ENCODE assay signal across 11 mouse cellular contexts in genomic region chr11:86593443-86593842, GRCm38 (mm10). TPM values are rescaled to one million over a fixed set of nuclear protein-coding genes. Genes with fewer than 3 reads are reported as not detected.
DNase-seq lines count a peak whose midpoint lies in the region; ATAC-seq and TF ChIP-seq lines count a peak whose summit lies in the region.
"Had no signal": no experiment of that assay in that cellular context is flagged by ENCODE, and none has a peak within 500 bp of the region (broad histone marks: within the 10 kb centered on the region; RNA-seq: fewer than 3 reads in every experiment).

No protein-coding gene starts in this region.

- no peak for TF ChIP-seq CTCF in liver, embryonic 14.5 days (IDR thresholded peaks at IDR 0.05; ENCODE audit: low read depth)

- no peak for TF ChIP-seq EP300 in liver, embryonic 14.5 days (IDR thresholded peaks at IDR 0.05; ENCODE audit: low read depth)

- no peaks in the 10 kb centered on the region for H3K36me3 ChIP-seq in heart, embryonic 15.5 days
- no peaks in the 10 kb centered on the region for H3K36me3 ChIP-seq in liver, embryonic 11.5 days (ENCODE audit: control insufficient read depth, insufficient read depth, low read length)
- peaks cover 4% of the 10 kb centered on the region; the same call in 1 of the 2 replicates for H3K36me3 ChIP-seq in liver, embryonic 14.5 days (replicated peaks; ENCODE audit: control insufficient read depth, insufficient read depth, low read depth)

- H3K4me2 ChIP-seq in heart, embryonic 15.5 days: no peak overlapping the region
- peak overlapping the region; percentile 48 for H3K4me2 ChIP-seq in liver, embryonic 11.5 days
- H3K4me2 ChIP-seq in liver, embryonic 14.5 days (ENCODE audit: low read depth): no peak overlapping the region; the same call in 1 of the 2 replicates

- no peak overlapping the region for H3K9ac ChIP-seq in heart, embryonic 15.5 days
- H3K9ac ChIP-seq in liver, embryonic 11.5 days (ENCODE audit: low read depth, low read length): no peak overlapping the region; the same call in 1 of the 2 replicates
- H3K9ac ChIP-seq in liver, embryonic 14.5 days (replicated peaks): no peak overlapping the region

- H3K4me1 ChIP-seq in heart, embryonic 15.5 days (replicated peaks): peaks cover 17% of the 10 kb centered on the region
- H3K4me1 ChIP-seq in liver, embryonic 11.5 days (replicated peaks; ENCODE audit: control insufficient read depth, insufficient read depth, low read length): peaks cover 37% of the 10 kb centered on the region
- H3K4me1 ChIP-seq in brown adipose tissue, adult 24 weeks (ENCODE audit: control insufficient read depth, insufficient read depth, insufficient read length, low read length): peaks cover 5% of the 10 kb centered on the region
- peaks cover 15 to 25% of the 10 kb centered on the region in 2 experiments for H3K4me1 ChIP-seq in liver, embryonic 14.5 days (replicated peaks; ENCODE audit: control insufficient read depth in 2 of 2, insufficient read depth in 2 of 2, low read length in 1 of 2)

- DNase-seq in heart, adult 8-10 months (ENCODE audit: low spot score): no peak
- DNase-seq in liver, embryonic 11.5 days (ENCODE audit: low spot score): no peak
- DNase-seq in liver: no peak
- DNase-seq in liver, embryonic 14.5 days (ENCODE audit: low read depth in 3 of 3, low spot score in 3 of 3): no peak
- no peak for DNase-seq in spleen, postnatal 36 days (ENCODE audit: low spot score in 2 of 2)
- no peak for DNase-seq in thymus, postnatal 0 days (ENCODE audit: low spot score)
- DNase-seq: cerebellum, adult 18-20 months; kidney, adult 8-10 months; left cerebral cortex, postnatal 4 days had no signal

- no peak overlapping the region for H3K4me3 ChIP-seq in heart, embryonic 15.5 days
- H3K4me3 ChIP-seq in liver, embryonic 11.5 days (ENCODE audit: low read depth, low read length): no peak overlapping the region
- no peak overlapping the region for H3K4me3 ChIP-seq in brown adipose tissue, adult 24 weeks (ENCODE audit: insufficient read depth, low read depth, low read length)
- no peak overlapping the region for H3K4me3 ChIP-seq in liver, embryonic 14.5 days (ENCODE audit: insufficient read depth in 1 of 2, low read depth in 2 of 2, low read length in 2 of 2)

- ATAC-seq in heart, embryonic 15.5 days (replicated peaks; ENCODE audit: insufficient number of reproducible peaks, insufficient read depth, low FRiP score, low read depth): no peak
- ATAC-seq in liver, embryonic 11.5 days (replicated peaks; ENCODE audit: low FRiP score): no peak
- no peak for ATAC-seq in liver, embryonic 14.5 days (ENCODE audit: insufficient read depth)

- no peaks in the 10 kb centered on the region for H3K9me3 ChIP-seq in heart, embryonic 15.5 days (replicated peaks)
- no peaks in the 10 kb centered on the region for H3K9me3 ChIP-seq in liver, embryonic 11.5 days (ENCODE audit: control insufficient read depth, low read length)
- no peaks in the 10 kb centered on the region for H3K9me3 ChIP-seq in liver, embryonic 14.5 days (ENCODE audit: control insufficient read depth, low read length)

- no peaks in the 10 kb centered on the region for H3K27me3 ChIP-seq in heart, embryonic 15.5 days
- no peaks in the 10 kb centered on the region for H3K27me3 ChIP-seq in liver, embryonic 11.5 days (replicated peaks; ENCODE audit: control insufficient read depth, insufficient read depth, low read length)
- no peaks in the 10 kb centered on the region for H3K27me3 ChIP-seq in liver, embryonic 14.5 days (ENCODE audit: control insufficient read depth, insufficient read depth, low read length)

- 71% methylated on average over 5 of the region's 5 CpGs for WGBS in heart, embryonic 15.5 days
- WGBS in liver, embryonic 11.5 days: 75% methylated on average over 5 of the region's 5 CpGs
- 53% methylated on average over 5 of the region's 5 CpGs for WGBS in liver, embryonic 14.5 days (ENCODE audit: insufficient replicate concordance)

- peak overlapping the region; percentile 75 for H3K27ac ChIP-seq in heart, embryonic 15.5 days
- peak overlapping the region; percentile 70 for H3K27ac ChIP-seq in liver, embryonic 11.5 days (ENCODE audit: low read depth, low read length)
- peak overlapping the region; percentile 51; the same call in 1 of the 2 replicates for H3K27ac ChIP-seq in brown adipose tissue, adult 24 weeks (replicated peaks; ENCODE audit: low read depth, low read length)
- peak overlapping the region; percentile 21 for H3K27ac ChIP-seq in liver, embryonic 14.5 days

RNA-seq across cellular contexts. Expression of gene Tubd1, which starts 48.7 kb away (rescaled TPM):
- polyA plus RNA-seq in heart, embryonic 15.5 days (2015; fragmentation: Nextera tagmentation; extraction: Ambion mirVana): 11.7 and 13.1 TPM in 2 replicates
- 1 to 10 TPM; 5.4 to 6.2 (median 5.8) TPM for total RNA-seq in heart, adult 8-10 months (2022)
- polyA plus RNA-seq in liver, embryonic 11.5 days (2014; fragmentation: Nextera tagmentation; extraction: Ambion mirVana): 18.5 and 18.7 TPM in 2 replicates
- polyA plus RNA-seq in brown adipose tissue, adult 24 weeks (2012; ENCODE audit: insufficient read depth, insufficient read length, missing spikeins): 7.5 and 9.3 TPM in 2 replicates
- 4.3 and 5.6 TPM in 2 replicates for polyA plus RNA-seq in liver, embryonic 14.5 days (2012; rRNA removed)
- polyA plus RNA-seq in liver, embryonic 14.5 days (2014; fragmentation: Nextera tagmentation; extraction: Ambion mirVana): 10.3 and 11.0 TPM in 2 replicates
- polyA plus RNA-seq in thymus, postnatal 0 days (2015; fragmentation: Nextera tagmentation; extraction: Ambion mirVana): 16.1 and 17.2 TPM in 2 replicates

RNA-seq across cellular contexts. Expression of gene Rps6kb1, which starts 48.8 kb away (rescaled TPM):
- polyA plus RNA-seq in heart, embryonic 15.5 days (2015; fragmentation: Nextera tagmentation; extraction: Ambion mirVana): 38.4 and 44.1 TPM in 2 replicates
- 10 to 100 TPM; 16.5 to 24.5 (median 23.9) TPM for total RNA-seq in heart, adult 8-10 months (2022)
- polyA plus RNA-seq in liver, embryonic 11.5 days (2014; fragmentation: Nextera tagmentation; extraction: Ambion mirVana): 48.4 and 50.9 TPM in 2 replicates
- polyA plus RNA-seq in brown adipose tissue, adult 24 weeks (2012; ENCODE audit: insufficient read depth, insufficient read length, missing spikeins): 42.7 and 44.0 TPM in 2 replicates
- 5.8 and 8.4 TPM in 2 replicates for polyA plus RNA-seq in liver, embryonic 14.5 days (2012; rRNA removed)
- polyA plus RNA-seq in liver, embryonic 14.5 days (2014; fragmentation: Nextera tagmentation; extraction: Ambion mirVana): 17.2 and 20.8 TPM in 2 replicates
- polyA plus RNA-seq in thymus, postnatal 0 days (2015; fragmentation: Nextera tagmentation; extraction: Ambion mirVana): 73.8 and 89.6 TPM in 2 replicates

Comparison
In these comparisons a context has a peak if more than half of its experiments do, and no peak if none do; other contexts are left out.
1. H3K27ac ChIP-seq: peak in every context shown above with its lines; median percentile 75 in heart, embryonic 15.5 days; 70 in liver, embryonic 11.5 days; 51 in brown adipose tissue, adult 24 weeks; 21 in liver, embryonic 14.5 days.